Mouse (Mus musculus): ENCODE measurements at regions not wholly inside any gene's neighbourhood (a gene's known extent, or its start where the extent isn't known, plus 50 kb on each side); places are given as distances from the start of the nearest gene placed in this dataset.

GRCm38 (mm10) chr10:125833989-125834388, 132.0 kb upstream of the Lrig3 start:
- no peak overlapping the region for H3K27ac ChIP-seq (ENCODE audit: insufficient read depth, low read depth)
- H3K79me2 ChIP-seq (replicated peaks; ENCODE audit: control insufficient read depth, extremely low read depth, insufficient read depth, poor library complexity, severe bottlenecking) = no peaks in the 10 kb centered on the region
- H3K36me3 ChIP-seq (replicated peaks in 1 of 2; ENCODE audit: control insufficient read depth in 1 of 2, insufficient read depth in 1 of 2, low read length in 1 of 2) = no peaks in the 10 kb centered on the region
- H3K4me2 ChIP-seq (ENCODE audit: insufficient read depth, low read depth, poor library complexity, severe bottlenecking) = no peak overlapping the region
- no peaks in the 10 kb centered on the region for H3K27me3 ChIP-seq (replicated peaks)
- peaks cover 63% of the 10 kb centered on the region for H3K9me3 ChIP-seq (replicated peaks; ENCODE audit: low read length)
- TF ChIP-seq HCFC1 (IDR thresholded peaks at IDR 0.05; ENCODE audit: low read depth, low read length) = no peak
- H3K4me1 ChIP-seq (ENCODE audit: control insufficient read depth in 1 of 2, insufficient read depth in 2 of 2) = no peaks in the 10 kb centered on the region
- H3K4me3 ChIP-seq (replicated peaks in 1 of 3; ENCODE audit: low read depth in 2 of 3, low read length in 2 of 3, poor library complexity in 1 of 3) = no peak overlapping the region
- in situ Hi-C loops (cut with MboI; ENCODE audit: low pct_ligation_motif_present, low pct_unique_long_range_greater_than_20kb, low sequenced_read_pairs) = no loop called here
- DNase-seq (ENCODE audit: extremely low read depth) = no peak
- dilution Hi-C loops (cut with MboI; ENCODE audit: extremely low pct_ligation_motif_present, extremely low pct_unique_long_range_greater_than_20kb, low sequenced_read_pairs) = no loop called here
- no peak overlapping the region for H3K9ac ChIP-seq (ENCODE audit: insufficient read depth, low read depth)

GRCm38 (mm10) chr10:125838982-125839381, 127.0 kb upstream of the Lrig3 start:
- Histone ChIP-seq H3K4me2 (ENCODE audit: insufficient read depth, low read depth, poor library complexity, severe bottlenecking) (no peak overlapping the region), H3K79me2 (replicated peaks; ENCODE audit: control insufficient read depth, extremely low read depth, insufficient read depth, poor library complexity, severe bottlenecking) (no peaks in the 10 kb centered on the region), H3K4me3 (replicated peaks in 1 of 3; ENCODE audit: low read depth in 2 of 3, low read length in 2 of 3, poor library complexity in 1 of 3) (no peak overlapping the region), H3K9ac (ENCODE audit: insufficient read depth, low read depth) (no peak overlapping the region), H3K4me1 (ENCODE audit: control insufficient read depth in 1 of 2, insufficient read depth in 2 of 2) (no peaks in the 10 kb centered on the region), H3K36me3 (replicated peaks in 1 of 2; ENCODE audit: control insufficient read depth in 1 of 2, insufficient read depth in 1 of 2, low read length in 1 of 2) (no peaks in the 10 kb centered on the region), H3K27ac (ENCODE audit: insufficient read depth, low read depth) (no peak overlapping the region), H3K27me3 (replicated peaks) (no peaks in the 10 kb centered on the region), H3K9me3 (replicated peaks; ENCODE audit: low read length) (peaks cover 65% of the 10 kb centered on the region)
- in situ Hi-C loops (cut with MboI; ENCODE audit: low pct_ligation_motif_present, low pct_unique_long_range_greater_than_20kb, low sequenced_read_pairs) (no loop called here), dilution Hi-C loops (cut with MboI; ENCODE audit: extremely low pct_ligation_motif_present, extremely low pct_unique_long_range_greater_than_20kb, low sequenced_read_pairs) (no loop called here)
- TF ChIP-seq HCFC1 (IDR thresholded peaks at IDR 0.05; ENCODE audit: low read depth, low read length) (no peak), ETS1 (conservative IDR thresholded peaks at IDR 0.05; ENCODE audit: low read depth, low read length) (no peak), ZC3H11A (IDR thresholded peaks at IDR 0.05; ENCODE audit: low read depth, low read length) (no peak), MXI1 (IDR thresholded peaks at IDR 0.05; ENCODE audit: low read depth, low read length) (no peak), SIN3A (IDR thresholded peaks at IDR 0.05; ENCODE audit: low read length) (no peak), CHD2 (IDR thresholded peaks at IDR 0.05; ENCODE audit: low read length) (no peak)
- no peak for DNase-seq (ENCODE audit: extremely low read depth)

GRCm38 (mm10) chr10:125839621-125840141, 126.3 kb upstream of the Lrig3 start:
- Histone ChIP-seq H3K79me2 (replicated peaks; ENCODE audit: control insufficient read depth, extremely low read depth, insufficient read depth, poor library complexity, severe bottlenecking) (no peaks in the 10 kb centered on the region), H3K4me1 (ENCODE audit: control insufficient read depth in 1 of 2, insufficient read depth in 2 of 2) (no peaks in the 10 kb centered on the region), H3K9me3 (replicated peaks; ENCODE audit: low read length) (peaks cover 68% of the 10 kb centered on the region), H3K27me3 (replicated peaks) (no peaks in the 10 kb centered on the region), H3K4me2 (ENCODE audit: insufficient read depth, low read depth, poor library complexity, severe bottlenecking) (no peak overlapping the region), H3K36me3 (replicated peaks in 1 of 2; ENCODE audit: control insufficient read depth in 1 of 2, insufficient read depth in 1 of 2, low read length in 1 of 2) (no peaks in the 10 kb centered on the region), H3K4me3 (replicated peaks in 1 of 3; ENCODE audit: low read depth in 2 of 3, low read length in 2 of 3, poor library complexity in 1 of 3) (no peak overlapping the region), H3K9ac (ENCODE audit: insufficient read depth, low read depth) (no peak overlapping the region), H3K27ac (ENCODE audit: insufficient read depth, low read depth) (no peak overlapping the region)
- in situ Hi-C loops (cut with MboI; ENCODE audit: low pct_ligation_motif_present, low pct_unique_long_range_greater_than_20kb, low sequenced_read_pairs) (no loop called here), dilution Hi-C loops (cut with MboI; ENCODE audit: extremely low pct_ligation_motif_present, extremely low pct_unique_long_range_greater_than_20kb, low sequenced_read_pairs) (no loop called here)
- TF ChIP-seq SMC3 (IDR thresholded peaks at IDR 0.05; ENCODE audit: low read depth, low read length) = no peak
- no peak for TF ChIP-seq USF1 (IDR thresholded peaks at IDR 0.05; ENCODE audit: low read depth, low read length)
- no peak for TF ChIP-seq POLR2A (IDR thresholded peaks at IDR 0.05; ENCODE audit: low read depth, low read length)
- no peak for TF ChIP-seq JUND (conservative IDR thresholded peaks at IDR 0.05; ENCODE audit: low read depth, low read length)
- TF ChIP-seq ZKSCAN1 (IDR thresholded peaks at IDR 0.05; ENCODE audit: borderline replicate concordance, low read depth, low read length) = no peak
- TF ChIP-seq ZMIZ1 (IDR thresholded peaks at IDR 0.05; ENCODE audit: low read depth, low read length) = no peak
- TF ChIP-seq IRF4 (IDR thresholded peaks at IDR 0.05; ENCODE audit: low read depth, low read length) = no peak
- no peak for TF ChIP-seq TCF12 (IDR thresholded peaks at IDR 0.05; ENCODE audit: low read depth, low read length)
- no peak for TF ChIP-seq MAFK (IDR thresholded peaks at IDR 0.05; ENCODE audit: insufficient replicate concordance, low read length)
- no peak for TF ChIP-seq GABPA (IDR thresholded peaks at IDR 0.05; ENCODE audit: insufficient replicate concordance, low read depth, low read length)
- no peak for TF ChIP-seq MXI1 (IDR thresholded peaks at IDR 0.05; ENCODE audit: low read depth, low read length)
- TF ChIP-seq NRF1 (IDR thresholded peaks at IDR 0.05; ENCODE audit: low read depth, low read length) = no peak
- no peak for TF ChIP-seq TBP (conservative IDR thresholded peaks at IDR 0.05; ENCODE audit: low read depth, low read length)
- no peak for TF ChIP-seq UBTF (IDR thresholded peaks at IDR 0.05; ENCODE audit: low read depth, low read length)
- no peak for TF ChIP-seq KAT2A (IDR thresholded peaks at IDR 0.05; ENCODE audit: insufficient replicate concordance, low read length)
- no peak for TF ChIP-seq MYC (IDR thresholded peaks at IDR 0.05; ENCODE audit: low read depth, low read length)
- TF ChIP-seq ETS1 (conservative IDR thresholded peaks at IDR 0.05; ENCODE audit: low read depth, low read length) = no peak
- DNase-seq (ENCODE audit: extremely low read depth) = no peak

All from CH12.LX (cell line).